Mouse (Mus musculus) intestine, embryonic 15.5 days (tissue): Measurements from ENCODE around the gene Vmn1r232. TPM values are rescaled to one million over a fixed set of nuclear protein-coding genes. Genes with fewer than 3 reads are reported as not detected.

Experiments
- ATAC-seq: fragments of 200-750 bp; cut with Nextera tagmentation; 2 replicates; pipeline ENCODE4 v1.8.0; 2017; ENCODE audit warnings: moderate TSS enrichment, moderate library complexity
- H3K27ac ChIP-seq: fragments of 300-500 bp; sonication (generic); 2 replicates; pipeline ENCODE4 v1.5.1; 2015; ENCODE audit warnings: mild to moderate bottlenecking, inconsistent platforms
- H3K27me3 ChIP-seq: fragments of 300-500 bp; sonication (generic); replicated peaks from 2 replicates; pipeline ENCODE4 v1.6.1; 2015; ENCODE audit warnings: inconsistent platforms
- H3K36me3 ChIP-seq: fragments of 300-500 bp; sonication (generic); 2 replicates; pipeline ENCODE4 v1.6.1; 2015; ENCODE audit warnings: inconsistent platforms
- H3K4me1 ChIP-seq: fragments of 300-500 bp; sonication (generic); replicated peaks from 2 replicates; pipeline ENCODE4 v1.6.1; 2015; ENCODE audit warnings: inconsistent platforms
- H3K4me2 ChIP-seq: fragments of 300-500 bp; sonication (generic); replicated peaks from 2 replicates; pipeline ENCODE4 v1.6.1; 2015; ENCODE audit warnings: mild to moderate bottlenecking, inconsistent platforms
- H3K4me3 ChIP-seq: fragments of 300-500 bp; sonication (generic); replicated peaks from 2 replicates; pipeline ENCODE4 v1.5.1; 2015; ENCODE audit warnings: inconsistent platforms
- H3K9ac ChIP-seq: fragments of 300-500 bp; sonication (generic); 2 replicates; pipeline ENCODE4 v1.6.1; 2015; ENCODE audit warnings: inconsistent platforms
- H3K9me3 ChIP-seq: fragments of 300-500 bp; sonication (generic); 2 replicates; pipeline ENCODE4 v1.6.1; 2016; ENCODE audit warnings: inconsistent platforms
- WGBS: fragments of 180-500 bp; shearing (Covaris S2); methylation state at CpG from one replicate; pipeline ENCODE4 v1.1.7; 2015; 5-methylcytosine and 5-hydroxymethylcytosine counted together
- polyA plus RNA-seq: library from polyadenylated mRNA; unstranded; fragments of >200 nt; fragmentation: Nextera tagmentation; extraction: Ambion mirVana; gene quantifications from 2 replicates; pipeline ENCODE4 v1.2.1, GENCODE M21; 2015

Gene Vmn1r232
- not detected in 2 replicates for polyA plus RNA-seq

- Histone ChIP-seq H3K9me3 (no peaks in the 10 kb centered on the region), H3K4me3 (no peak within 1 kb of the TSS), H3K4me2 (no peak within 1 kb of the TSS), H3K27ac (no peak within 1 kb of the TSS), H3K4me1 (no peaks in the 10 kb centered on the region), H3K36me3 (no peaks in the 10 kb centered on the region), H3K27me3 (no peaks in the 10 kb centered on the region), H3K9ac (no peak within 1 kb of the TSS)
- no peak for ATAC-seq
- 50% methylated on average over 1 of the region's 1 CpGs for WGBS
Measured at GRCm38 (mm10) chr17:20919614-20920013, at the start of gene Vmn1r232. Gene Vmn1r232, minus strand, starts transcription at chr17:20919714.

GRCm38 (mm10) chr17:20966681-20967080 is 47.2 kb upstream of the Vmn1r232 start:
- Histone ChIP-seq H3K9ac (no peak overlapping the region), H3K4me1 (no peaks in the 10 kb centered on the region), H3K27me3 (no peaks in the 10 kb centered on the region), H3K36me3 (peaks cover 40% of the 10 kb centered on the region), H3K27ac (no peak overlapping the region), H3K4me3 (no peak overlapping the region), H3K9me3 (no peaks in the 10 kb centered on the region), H3K4me2 (no peak overlapping the region)
- ATAC-seq = no peak

- ATAC-seq = no peak
- Histone ChIP-seq H3K9ac (no peak overlapping the region), H3K4me1 (no peaks in the 10 kb centered on the region), H3K9me3 (no peaks in the 10 kb centered on the region), H3K4me3 (no peak overlapping the region), H3K36me3 (peaks cover 49% of the 10 kb centered on the region), H3K4me2 (no peak overlapping the region), H3K27me3 (no peaks in the 10 kb centered on the region), H3K27ac (no peak overlapping the region)
- 90% methylated on average over 4 of the region's 4 CpGs for WGBS
Measured at GRCm38 (mm10) chr17:20965421-20965820, 45.9 kb upstream of the Vmn1r232 start.

- WGBS = 92% methylated on average over 5 of the region's 5 CpGs
- Histone ChIP-seq H3K4me1 (no peaks in the 10 kb centered on the region), H3K27ac (no peak overlapping the region), H3K9ac (no peak overlapping the region), H3K9me3 (no peaks in the 10 kb centered on the region), H3K36me3 (peaks cover 72% of the 10 kb centered on the region), H3K4me3 (no peak overlapping the region), H3K4me2 (no peak overlapping the region), H3K27me3 (no peaks in the 10 kb centered on the region)
- ATAC-seq = no peak
Measured at GRCm38 (mm10) chr17:20960386-20960785, 40.9 kb upstream of the Vmn1r232 start.

GRCm38 (mm10) chr17:20946636-20947035 is 27.1 kb upstream of the Vmn1r232 start:
- Histone ChIP-seq H3K4me1 (peaks cover 19% of the 10 kb centered on the region; the same call in 1 of the 2 replicates), H3K4me3 (peak overlapping the region; percentile 67), H3K27ac (no peak overlapping the region), H3K9ac (peak overlapping the region; percentile 77; the same call in 1 of the 2 replicates), H3K36me3 (no peaks in the 10 kb centered on the region), H3K27me3 (no peaks in the 10 kb centered on the region), H3K4me2 (peak overlapping the region; percentile 75), H3K9me3 (no peaks in the 10 kb centered on the region)
- no peak for ATAC-seq

- Histone ChIP-seq H3K4me3 (peak overlapping the region; percentile 67), H3K9ac (peak overlapping the region; percentile 77), H3K4me2 (peak overlapping the region; percentile 75), H3K27ac (peak overlapping the region; percentile 98), H3K4me1 (peaks cover 19% of the 10 kb centered on the region; the same call in 1 of the 2 replicates), H3K9me3 (no peaks in the 10 kb centered on the region), H3K27me3 (no peaks in the 10 kb centered on the region), H3K36me3 (no peaks in the 10 kb centered on the region)
- WGBS = 1% methylated on average over 13 of the region's 13 CpGs
- ATAC-seq = peak; percentile 3; the same call in 1 of the 2 replicates
Measured at GRCm38 (mm10) chr17:20946026-20946565, 26.6 kb upstream of the Vmn1r232 start.

- Histone ChIP-seq H3K27ac (peak within 1 kb of the TSS; percentile 98), H3K27me3 (no peaks in the 10 kb centered on the region), H3K9ac (peak within 1 kb of the TSS; percentile 77), H3K4me3 (peak within 1 kb of the TSS; percentile 67), H3K9me3 (no peaks in the 10 kb centered on the region), H3K4me1 (peaks cover 19% of the 10 kb centered on the region; the same call in 1 of the 2 replicates), H3K36me3 (no peaks in the 10 kb centered on the region), H3K4me2 (peak within 1 kb of the TSS; percentile 75)
- under 1% methylated on average over 69 of the region's 69 CpGs for WGBS
- peak; percentile 99 for ATAC-seq
Measured at GRCm38 (mm10) chr17:20944985-20945891, 25.7 kb upstream of the Vmn1r232 start, which contains the start of gene Ppp2r1a. Gene Ppp2r1a, plus strand, starts transcription at chr17:20945311.

GRCm38 (mm10) chr17:20944226-20944625 is 24.7 kb upstream of the Vmn1r232 start:
- no peak for ATAC-seq
- no peaks in the 10 kb centered on the region for H3K36me3 ChIP-seq
- H3K9me3 ChIP-seq = no peaks in the 10 kb centered on the region
- peaks cover 16% of the 10 kb centered on the region; the same call in 1 of the 2 replicates for H3K4me1 ChIP-seq
- peak overlapping the region; percentile 67 for H3K4me3 ChIP-seq
- no peaks in the 10 kb centered on the region for H3K27me3 ChIP-seq
- WGBS = 52% methylated on average over 3 of the region's 3 CpGs
- peak overlapping the region; percentile 94 for H3K27ac ChIP-seq
- peak overlapping the region; percentile 59 for H3K4me2 ChIP-seq
- peak overlapping the region; percentile 47 for H3K9ac ChIP-seq

GRCm38 (mm10) chr17:20904991-20905390 is 14.5 kb downstream of the Vmn1r232 start, which contains the start of gene Vmn1r231:
Gene Vmn1r231, minus strand, starts transcription at chr17:20905091.
- H3K4me2 ChIP-seq = no peak within 1 kb of the TSS
- H3K9me3 ChIP-seq = no peaks in the 10 kb centered on the region
- no peak within 1 kb of the TSS for H3K27ac ChIP-seq
- no peak within 1 kb of the TSS for H3K9ac ChIP-seq
- no peaks in the 10 kb centered on the region for H3K4me1 ChIP-seq
- ATAC-seq = no peak
- no peaks in the 10 kb centered on the region for H3K27me3 ChIP-seq
- H3K36me3 ChIP-seq = no peaks in the 10 kb centered on the region
- no peak within 1 kb of the TSS for H3K4me3 ChIP-seq
- 62% methylated on average over 2 of the region's 2 CpGs for WGBS

Other genes with a start within 250 kb of the Vmn1r232 start
- gene Vmn1r226, start 236.9 kb downstream of the Vmn1r232 start, polyA plus RNA-seq = not detected in 2 replicates
- not detected in 2 replicates for gene Vmn1r227, start 189.9 kb downstream of the Vmn1r232 start, polyA plus RNA-seq
- not detected in 2 replicates for gene Vmn1r228, start 133.6 kb downstream of the Vmn1r232 start, polyA plus RNA-seq
- gene Vmn1r229, start 108.2 kb downstream of the Vmn1r232 start, polyA plus RNA-seq = not detected in 2 replicates
- not detected in 2 replicates for gene Vmn1r230, start 79.3 kb downstream of the Vmn1r232 start, polyA plus RNA-seq
- gene Vmn1r231, start 14.6 kb downstream of the Vmn1r232 start, polyA plus RNA-seq = not detected in 2 replicates
- 337 and 339 TPM in 2 replicates for gene Ppp2r1a, start 25.6 kb upstream of the Vmn1r232 start, polyA plus RNA-seq
- not detected in 2 replicates for gene Vmn1r233, start 76.8 kb upstream of the Vmn1r232 start, polyA plus RNA-seq
- gene Zfp160, start 89.2 kb upstream of the Vmn1r232 start, polyA plus RNA-seq = 10.2 and 11.3 TPM in 2 replicates